Mouse (Mus musculus): ENCODE measurements around the gene Bcat2. TPM values are rescaled to one million over a fixed set of nuclear protein-coding genes. Genes with fewer than 3 reads are reported as not detected.

Gene Bcat2
- total RNA-seq, 2 experiments from 2014 or later, result 44.0 to 55.9 TPM

GRCm38 (mm10) chr7:45574472-45575379 lies 4.8 kb downstream of the Bcat2 start:
- ATAC-seq (replicated peaks; ENCODE audit: poor library complexity), result no peak

- ATAC-seq (replicated peaks; ENCODE audit: poor library complexity), result no peak
These were observed 16.0 kb downstream of the Bcat2 start for GRCm38 (mm10) chr7:45585923-45586322.

- no peak for ATAC-seq (replicated peaks; ENCODE audit: poor library complexity)
These were observed 18.0 kb downstream of the Bcat2 start for GRCm38 (mm10) chr7:45587631-45588592.

GRCm38 (mm10) chr7:45589173-45589572 lies 19.2 kb downstream of the Bcat2 start:
- peak; percentile 91 for ATAC-seq (replicated peaks; ENCODE audit: poor library complexity)

GRCm38 (mm10) chr7:45589898-45590297 lies 19.9 kb downstream of the Bcat2 start:
- ATAC-seq (replicated peaks; ENCODE audit: poor library complexity), result no peak

- no peak for ATAC-seq (replicated peaks; ENCODE audit: poor library complexity)
These were observed 20.9 kb downstream of the Bcat2 start for GRCm38 (mm10) chr7:45590874-45591273.

GRCm38 (mm10) chr7:45591880-45592279 lies 21.9 kb downstream of the Bcat2 start:
- no peak for ATAC-seq (replicated peaks; ENCODE audit: poor library complexity)

- ATAC-seq (replicated peaks; ENCODE audit: poor library complexity), result peak; percentile 71
These were observed 23.3 kb downstream of the Bcat2 start for GRCm38 (mm10) chr7:45593118-45593815.

GRCm38 (mm10) chr7:45595176-45595575 lies 25.2 kb downstream of the Bcat2 start:
- ATAC-seq (replicated peaks; ENCODE audit: poor library complexity), result no peak

GRCm38 (mm10) chr7:45596107-45596506 lies 26.2 kb downstream of the Bcat2 start:
- peak; percentile 24; the same call in 1 of the 2 replicates for ATAC-seq (replicated peaks; ENCODE audit: poor library complexity)

- no peak for ATAC-seq (replicated peaks; ENCODE audit: poor library complexity)
These were observed 27.1 kb downstream of the Bcat2 start for GRCm38 (mm10) chr7:45597013-45597412.

- ATAC-seq (replicated peaks; ENCODE audit: poor library complexity), result no peak
These were observed 27.6 kb downstream of the Bcat2 start for GRCm38 (mm10) chr7:45597527-45597926.

GRCm38 (mm10) chr7:45598960-45599879 lies 29.3 kb downstream of the Bcat2 start:
- ATAC-seq (replicated peaks; ENCODE audit: poor library complexity), result no peak

- no peak for ATAC-seq (replicated peaks; ENCODE audit: poor library complexity)
These were observed 35.8 kb downstream of the Bcat2 start for GRCm38 (mm10) chr7:45605704-45606289.

GRCm38 (mm10) chr7:45609511-45609910 lies 39.6 kb downstream of the Bcat2 start:
- ATAC-seq (replicated peaks; ENCODE audit: poor library complexity), result no peak

- ATAC-seq (replicated peaks; ENCODE audit: poor library complexity), result no peak
These were observed 46.3 kb downstream of the Bcat2 start for GRCm38 (mm10) chr7:45616277-45616676.

GRCm38 (mm10) chr7:45617042-45617695 lies 47.2 kb downstream of the Bcat2 start, which contains the start of gene Fut1:
Fut1 (plus strand) TSS chr7:45617289.
- ATAC-seq (replicated peaks; ENCODE audit: poor library complexity), result no peak

GRCm38 (mm10) chr7:45618316-45618715 lies 48.4 kb downstream of the Bcat2 start:
- no peak for ATAC-seq (replicated peaks; ENCODE audit: poor library complexity)

GRCm38 (mm10) chr7:45619592-45619991 lies 49.6 kb downstream of the Bcat2 start:
- ATAC-seq (replicated peaks; ENCODE audit: poor library complexity), result no peak
